Mouse (Mus musculus) bone marrow macrophage, adult 2 months (primary cell): ENCODE data around the gene Iqca.

Experiments used
- CTCF ChIP-seq: IDR thresholded peaks from 2 replicates; pipeline ENCODE4 v1.5.1; 2012; ENCODE audit warnings: low read depth, mild to moderate bottlenecking, low read length, moderate library complexity
- POLR2A ChIP-seq: IDR thresholded peaks from 2 replicates; pipeline ENCODE4 v1.6.1; 2012; ENCODE audit warnings: mild to moderate bottlenecking, low read depth, low read length, borderline replicate concordance

- TF ChIP-seq CTCF, result no peak
- TF ChIP-seq POLR2A, result no peak
Measured at GRCm38 (mm10) chr1:90111198-90111839, 41.9 kb downstream of the Iqca start.
